Mouse (Mus musculus) neural tube, embryonic 12.5 days (tissue): ENCODE data around the gene Ddx10. TPM values are rescaled to one million over a fixed set of nuclear protein-coding genes. Genes with fewer than 3 reads are reported as not detected.

Source experiments
- ATAC-seq: fragments of 200-750 bp; cut with Nextera tagmentation; 2 replicates; pipeline ENCODE4 v1.8.0; 2017; ENCODE audit warnings: low read depth, mild to moderate bottlenecking, moderate TSS enrichment, moderate library complexity; ENCODE audit not compliant: low FRiP score
- H3K27ac ChIP-seq: fragments of 300-500 bp; sonication (generic); 2 replicates; pipeline ENCODE4 v1.5.1; 2016
- H3K27me3 ChIP-seq: fragments of 300-500 bp; sonication (generic); replicated peaks from 2 replicates; pipeline ENCODE4 v1.6.1; 2016; ENCODE audit warnings: mild to moderate bottlenecking
- H3K36me3 ChIP-seq: fragments of 300-500 bp; sonication (generic); 2 replicates; pipeline ENCODE4 v1.6.1; 2016; ENCODE audit warnings: mild to moderate bottlenecking
- H3K4me1 ChIP-seq: fragments of 300-500 bp; sonication (generic); 2 replicates; pipeline ENCODE4 v1.6.1; 2016
- H3K4me2 ChIP-seq: fragments of 300-500 bp; sonication (generic); replicated peaks from 2 replicates; pipeline ENCODE4 v1.6.1; 2016; ENCODE audit warnings: mild to moderate bottlenecking
- H3K4me3 ChIP-seq: fragments of 300-500 bp; sonication (generic); 2 replicates; pipeline ENCODE4 v1.5.1; 2016
- H3K9ac ChIP-seq: fragments of 300-500 bp; sonication (generic); 2 replicates; pipeline ENCODE4 v1.6.1; 2016; ENCODE audit warnings: mild to moderate bottlenecking
- H3K9me3 ChIP-seq: fragments of 300-500 bp; sonication (generic); 2 replicates; pipeline ENCODE4 v1.6.1; 2016; ENCODE audit warnings: mild to moderate bottlenecking
- WGBS: fragments of 180-500 bp; shearing (Covaris S2); methylation state at CpG from one replicate; pipeline ENCODE4 v1.1.7; 2016; 5-methylcytosine and 5-hydroxymethylcytosine counted together
- polyA plus RNA-seq: library from polyadenylated mRNA; unstranded; fragments of >200 nt; fragmentation: Nextera tagmentation; extraction: Ambion mirVana; gene quantifications from 2 replicates; pipeline ENCODE4 v1.2.1, GENCODE M21; 2016

Gene Ddx10
- 25.4 and 27.9 TPM in 2 replicates for polyA plus RNA-seq

GRCm38 (mm10) chr9:53247953-53248397 lies at the start of gene Ddx10:
Ddx10 (minus strand) TSS chr9:53248053.
- H3K9ac ChIP-seq: peak within 1 kb of the TSS; percentile 76
- peak within 1 kb of the TSS; percentile 96 for H3K4me2 ChIP-seq
- H3K27ac ChIP-seq: no peak within 1 kb of the TSS
- under 1% methylated on average over 35 of the region's 35 CpGs for WGBS
- H3K4me3 ChIP-seq: peak within 1 kb of the TSS; percentile 71
- H3K4me1 ChIP-seq: peaks cover 12% of the 10 kb centered on the region
- ATAC-seq: peak; percentile 99
- H3K27me3 ChIP-seq: no peaks in the 10 kb centered on the region
- H3K9me3 ChIP-seq: no peaks in the 10 kb centered on the region
- no peaks in the 10 kb centered on the region for H3K36me3 ChIP-seq

GRCm38 (mm10) chr9:53292833-53293232 lies 45.0 kb upstream of the Ddx10 start:
- H3K27ac ChIP-seq: no peak overlapping the region
- H3K27me3 ChIP-seq: no peaks in the 10 kb centered on the region
- no peak overlapping the region for H3K4me2 ChIP-seq
- no peak overlapping the region for H3K4me3 ChIP-seq
- no peak for ATAC-seq
- H3K9me3 ChIP-seq: no peaks in the 10 kb centered on the region
- H3K9ac ChIP-seq: no peak overlapping the region
- H3K4me1 ChIP-seq: no peaks in the 10 kb centered on the region
- no peaks in the 10 kb centered on the region for H3K36me3 ChIP-seq

- 86% methylated on average over 3 of the region's 3 CpGs for WGBS
- no peak for ATAC-seq
Observed at GRCm38 (mm10) chr9:53290006-53290405, 42.2 kb upstream of the Ddx10 start.

GRCm38 (mm10) chr9:53286793-53287192 lies 38.9 kb upstream of the Ddx10 start:
- H3K4me1 ChIP-seq: no peaks in the 10 kb centered on the region
- 91% methylated on average over 6 of the region's 6 CpGs for WGBS
- H3K27ac ChIP-seq: no peak overlapping the region
- H3K9me3 ChIP-seq: no peaks in the 10 kb centered on the region
- H3K9ac ChIP-seq: no peak overlapping the region
- no peak overlapping the region for H3K4me3 ChIP-seq
- no peak for ATAC-seq
- H3K36me3 ChIP-seq: no peaks in the 10 kb centered on the region
- no peak overlapping the region for H3K4me2 ChIP-seq
- no peaks in the 10 kb centered on the region for H3K27me3 ChIP-seq

More at GRCm38 (mm10) chr9:53290006-53290405, 42.2 kb upstream of the Ddx10 start:
- H3K9ac ChIP-seq: no peak overlapping the region
- H3K27me3 ChIP-seq: no peaks in the 10 kb centered on the region
- H3K9me3 ChIP-seq: no peaks in the 10 kb centered on the region
- H3K4me3 ChIP-seq: no peak overlapping the region
- H3K4me2 ChIP-seq: no peak overlapping the region
- no peak overlapping the region for H3K27ac ChIP-seq
- no peaks in the 10 kb centered on the region for H3K4me1 ChIP-seq
- H3K36me3 ChIP-seq: no peaks in the 10 kb centered on the region

- no peak for ATAC-seq
- Histone ChIP-seq H3K4me2 (no peak overlapping the region), H3K9me3 (no peaks in the 10 kb centered on the region), H3K27ac (no peak overlapping the region), H3K4me3 (no peak overlapping the region), H3K36me3 (no peaks in the 10 kb centered on the region), H3K4me1 (no peaks in the 10 kb centered on the region), H3K9ac (no peak overlapping the region), H3K27me3 (no peaks in the 10 kb centered on the region)
- 97% methylated on average over 2 of the region's 2 CpGs for WGBS
Observed at GRCm38 (mm10) chr9:53278997-53279396, 31.1 kb upstream of the Ddx10 start.

GRCm38 (mm10) chr9:53276381-53276780 lies 28.5 kb upstream of the Ddx10 start:
- ATAC-seq: no peak
- Histone ChIP-seq H3K9ac (no peak overlapping the region), H3K27ac (no peak overlapping the region)

GRCm38 (mm10) chr9:53272714-53273113 lies 24.9 kb upstream of the Ddx10 start:
- H3K4me2 ChIP-seq: no peak overlapping the region
- no peaks in the 10 kb centered on the region for H3K27me3 ChIP-seq
- ATAC-seq: no peak
- H3K9me3 ChIP-seq: no peaks in the 10 kb centered on the region
- no peaks in the 10 kb centered on the region for H3K4me1 ChIP-seq
- H3K36me3 ChIP-seq: no peaks in the 10 kb centered on the region
- 79% methylated on average over 4 of the region's 4 CpGs for WGBS
- H3K9ac ChIP-seq: no peak overlapping the region
- no peak overlapping the region for H3K27ac ChIP-seq
- H3K4me3 ChIP-seq: no peak overlapping the region

More at GRCm38 (mm10) chr9:53276381-53276780, 28.5 kb upstream of the Ddx10 start:
- Histone ChIP-seq H3K9me3 (no peaks in the 10 kb centered on the region), H3K4me2 (no peak overlapping the region), H3K4me3 (no peak overlapping the region), H3K27me3 (no peaks in the 10 kb centered on the region), H3K4me1 (no peaks in the 10 kb centered on the region), H3K36me3 (no peaks in the 10 kb centered on the region)
- 83% methylated on average over 1 of the region's 1 CpGs for WGBS

- no peak overlapping the region for H3K4me3 ChIP-seq
- ATAC-seq: no peak
- no peaks in the 10 kb centered on the region for H3K9me3 ChIP-seq
- H3K9ac ChIP-seq: no peak overlapping the region
- 64% methylated on average over 5 of the region's 5 CpGs for WGBS
- no peak overlapping the region for H3K27ac ChIP-seq
- H3K36me3 ChIP-seq: no peaks in the 10 kb centered on the region
- no peaks in the 10 kb centered on the region for H3K4me1 ChIP-seq
- H3K4me2 ChIP-seq: no peak overlapping the region
- no peaks in the 10 kb centered on the region for H3K27me3 ChIP-seq
Observed at GRCm38 (mm10) chr9:53272207-53272606, 24.4 kb upstream of the Ddx10 start.

- Histone ChIP-seq H3K9ac (no peak overlapping the region), H3K4me1 (no peaks in the 10 kb centered on the region), H3K9me3 (no peaks in the 10 kb centered on the region), H3K27ac (no peak overlapping the region), H3K36me3 (no peaks in the 10 kb centered on the region), H3K4me2 (no peak overlapping the region), H3K4me3 (no peak overlapping the region), H3K27me3 (no peaks in the 10 kb centered on the region)
- 67% methylated on average over 5 of the region's 5 CpGs for WGBS
- no peak for ATAC-seq
Observed at GRCm38 (mm10) chr9:53271281-53272022, 23.6 kb upstream of the Ddx10 start.

- ATAC-seq: no peak
- H3K36me3 ChIP-seq: no peaks in the 10 kb centered on the region
- no peak overlapping the region for H3K4me3 ChIP-seq
- H3K4me2 ChIP-seq: no peak overlapping the region
- no peaks in the 10 kb centered on the region for H3K27me3 ChIP-seq
- 91% methylated on average over 5 of the region's 5 CpGs for WGBS
- no peak overlapping the region for H3K27ac ChIP-seq
- H3K9me3 ChIP-seq: no peaks in the 10 kb centered on the region
- no peaks in the 10 kb centered on the region for H3K4me1 ChIP-seq
- H3K9ac ChIP-seq: no peak overlapping the region
Observed at GRCm38 (mm10) chr9:53269466-53269755, 21.6 kb upstream of the Ddx10 start.

GRCm38 (mm10) chr9:53268731-53269465 lies 21.0 kb upstream of the Ddx10 start:
- H3K9ac ChIP-seq: no peak overlapping the region
- H3K4me2 ChIP-seq: no peak overlapping the region
- H3K27ac ChIP-seq: no peak overlapping the region
- no peak for ATAC-seq
- H3K4me1 ChIP-seq: no peaks in the 10 kb centered on the region
- no peaks in the 10 kb centered on the region for H3K9me3 ChIP-seq
- 87% methylated on average over 5 of the region's 5 CpGs for WGBS
- no peaks in the 10 kb centered on the region for H3K27me3 ChIP-seq
- no peaks in the 10 kb centered on the region for H3K36me3 ChIP-seq
- no peak overlapping the region for H3K4me3 ChIP-seq

GRCm38 (mm10) chr9:53268036-53268435 lies 20.2 kb upstream of the Ddx10 start:
- 73% methylated on average over 5 of the region's 5 CpGs for WGBS
- no peaks in the 10 kb centered on the region for H3K27me3 ChIP-seq
- no peak for ATAC-seq
- no peak overlapping the region for H3K27ac ChIP-seq
- H3K4me3 ChIP-seq: no peak overlapping the region
- no peak overlapping the region for H3K4me2 ChIP-seq
- H3K9ac ChIP-seq: no peak overlapping the region
- H3K4me1 ChIP-seq: no peaks in the 10 kb centered on the region
- H3K36me3 ChIP-seq: no peaks in the 10 kb centered on the region
- H3K9me3 ChIP-seq: no peaks in the 10 kb centered on the region

- Histone ChIP-seq H3K36me3 (no peaks in the 10 kb centered on the region), H3K4me3 (no peak overlapping the region), H3K4me1 (no peaks in the 10 kb centered on the region), H3K9ac (no peak overlapping the region), H3K27ac (no peak overlapping the region), H3K9me3 (no peaks in the 10 kb centered on the region), H3K4me2 (no peak overlapping the region), H3K27me3 (no peaks in the 10 kb centered on the region)
- WGBS: 55% methylated on average over 2 of the region's 2 CpGs
- no peak for ATAC-seq
Observed at GRCm38 (mm10) chr9:53265589-53265988, 17.7 kb upstream of the Ddx10 start.
